Mouse (Mus musculus): ENCODE data around the gene Mtcl1.

DNA sequence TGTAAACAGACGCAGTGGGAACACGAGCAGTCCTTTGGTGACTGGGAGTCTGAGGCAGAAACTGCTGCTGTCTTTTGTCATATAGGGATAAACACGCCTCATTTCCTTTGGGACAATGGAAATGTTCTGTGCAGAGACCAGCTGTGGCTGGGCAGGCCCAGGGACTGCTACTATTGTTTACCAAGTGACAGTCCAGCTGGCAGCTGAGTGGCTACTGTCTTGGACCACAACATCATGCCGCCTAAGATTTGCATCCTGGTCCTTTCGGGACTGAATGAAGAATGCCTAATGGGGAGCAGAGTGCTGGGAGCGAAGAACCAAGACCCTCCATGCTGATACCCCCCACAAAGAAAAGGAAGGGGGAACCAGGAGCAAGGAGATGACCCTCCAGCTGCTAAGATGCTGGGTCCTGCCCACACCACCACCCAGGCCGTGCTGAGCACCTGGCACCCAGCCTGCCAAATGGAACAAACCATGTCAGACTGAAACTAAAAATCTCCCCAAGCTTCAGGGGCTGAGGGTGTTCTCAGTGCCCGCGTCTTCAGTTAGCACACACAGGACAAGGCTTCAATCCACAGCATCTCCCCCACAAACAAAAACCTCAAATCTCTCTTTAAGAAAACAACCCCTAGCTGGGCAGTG is 5.4 kb downstream of the Mtcl1 start:
- TF ChIP-seq EP300 (optimal IDR thresholded peaks at IDR 0.05): no peak
- TF ChIP-seq CTCF (IDR thresholded peaks at IDR 0.05; ENCODE audit: low read depth): no peak

Data from stomach, postnatal 0 days (tissue).